Mouse (Mus musculus) hindbrain, embryonic 14.5 days (tissue): ENCODE results near the gene Mepce. TPM values are rescaled to one million over a fixed set of nuclear protein-coding genes. Genes with fewer than 3 reads are reported as not detected.

ENCODE experiments used
- ATAC-seq: fragments of 200-750 bp; cut with Nextera tagmentation; 2 replicates; pipeline ENCODE4 v1.8.0; 2017; ENCODE audit warnings: moderate number of reproducible peaks, mild to moderate bottlenecking, moderate TSS enrichment, moderate library complexity; ENCODE audit not compliant: low FRiP score
- DNase-seq: peaks from one replicate; pipeline ENCODE4 v3.0.0-alpha.2; 2015; ENCODE audit warnings: low spot score
- H3K27ac ChIP-seq: fragments of 300-500 bp; sonication (generic); 2 replicates; pipeline ENCODE4 v1.5.1; 2014; ENCODE audit warnings: mild to moderate bottlenecking, moderate library complexity
- H3K27me3 ChIP-seq: fragments of 300-500 bp; sonication (generic); 2 replicates; pipeline ENCODE4 v1.6.1; 2014; ENCODE audit warnings: mild to moderate bottlenecking, low read length, mixed read lengths; ENCODE audit not compliant: control insufficient read depth, insufficient read depth
- H3K36me3 ChIP-seq: fragments of 300-500 bp; sonication (generic); replicated peaks from 2 replicates; pipeline ENCODE4 v1.6.1; 2014; ENCODE audit not compliant: control insufficient read depth, insufficient read depth
- H3K4me1 ChIP-seq: fragments of 300-500 bp; sonication (generic); replicated peaks from 2 replicates; pipeline ENCODE4 v1.6.1; 2014; ENCODE audit warnings: antibody characterized with exemption, low read length, mixed read lengths; ENCODE audit not compliant: control insufficient read depth, insufficient read depth
- H3K4me2 ChIP-seq: fragments of 300-500 bp; sonication (generic); replicated peaks from 2 replicates; pipeline ENCODE4 v1.6.1; 2014; ENCODE audit warnings: mild to moderate bottlenecking, moderate library complexity
- H3K4me3 ChIP-seq: fragments of 300-500 bp; sonication (generic); replicated peaks from 2 replicates; pipeline ENCODE4 v1.5.1; 2014; ENCODE audit warnings: mild to moderate bottlenecking, low read length
- H3K9ac ChIP-seq: fragments of 300-500 bp; sonication (generic); 2 replicates; pipeline ENCODE4 v1.6.1; 2014
- H3K9me3 ChIP-seq: fragments of 300-500 bp; sonication (generic); 2 replicates; pipeline ENCODE4 v1.6.1; 2016; ENCODE audit warnings: low read length; ENCODE audit not compliant: control insufficient read depth
- WGBS: fragments of 180-500 bp; shearing (Covaris S2); extraction: QIAGEN DNeasy Blood & Tissue Kit; methylation state at CpG from one replicate; pipeline ENCODE4 v1.1.7; 2014; 5-methylcytosine and 5-hydroxymethylcytosine counted together
- polyA plus RNA-seq: library from polyadenylated mRNA; unstranded; fragments of >200 nt; fragmentation: Nextera tagmentation; extraction: Ambion mirVana; gene quantifications from 2 replicates; pipeline ENCODE4 v1.2.1, GENCODE M21; 2014

Mepce gene
- polyA plus RNA-seq, 1 experiment from 2014 or later, result 11.0 TPM

DNA sequence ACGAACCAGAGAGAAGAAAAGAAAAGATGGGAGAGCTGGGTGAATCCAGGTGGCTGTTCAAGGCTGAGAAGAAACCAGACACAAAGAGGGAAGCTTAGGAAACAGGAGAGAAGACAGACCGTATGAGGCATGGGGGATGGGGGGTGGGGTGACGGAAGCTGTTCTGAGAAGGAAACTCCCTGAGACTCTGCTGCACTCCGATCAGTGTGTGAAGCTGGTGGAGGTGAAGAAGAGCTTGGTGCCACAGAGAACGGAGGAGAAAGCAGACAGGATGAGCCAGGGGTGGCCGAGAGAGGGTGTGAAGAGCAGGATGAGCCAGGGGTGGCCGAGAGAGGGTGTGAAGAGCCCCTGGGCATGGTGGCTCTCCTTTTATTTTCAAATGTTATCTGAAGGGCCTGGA, 39.0 kb upstream of the Mepce start:
- 76% methylated on average over 7 of the region's 7 CpGs for WGBS
- no peaks in the 10 kb centered on the region for H3K4me1 ChIP-seq
- no peak overlapping the region for H3K27ac ChIP-seq
- no peak overlapping the region for H3K4me3 ChIP-seq
- H3K27me3 ChIP-seq, result no peaks in the 10 kb centered on the region
- H3K4me2 ChIP-seq, result no peak overlapping the region
- H3K9ac ChIP-seq, result no peak overlapping the region
- no peak for DNase-seq
- H3K36me3 ChIP-seq, result no peaks in the 10 kb centered on the region
- no peaks in the 10 kb centered on the region for H3K9me3 ChIP-seq
- no peak for ATAC-seq

DNA sequence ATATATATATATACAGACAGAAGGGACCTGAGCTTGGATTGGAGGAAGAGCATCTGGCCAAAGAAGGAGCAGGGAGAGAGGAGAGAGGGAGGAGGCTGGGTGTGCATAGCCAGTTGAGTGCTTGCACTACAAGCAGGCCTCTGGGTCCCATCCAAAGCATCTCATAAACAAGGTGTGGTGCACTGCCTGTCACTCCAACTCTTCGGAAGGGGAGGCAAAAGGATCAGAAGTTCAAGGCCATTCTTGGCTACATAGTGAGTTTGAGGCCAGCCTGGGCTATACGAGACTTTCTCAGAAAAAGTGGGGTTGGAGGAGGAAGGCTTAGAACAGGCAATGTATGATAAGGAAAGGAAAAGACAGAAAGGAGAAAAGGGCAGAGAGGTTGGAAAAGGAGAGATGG, 38.5 kb upstream of the Mepce start:
- no peak overlapping the region for H3K9ac ChIP-seq
- no peaks in the 10 kb centered on the region for H3K27me3 ChIP-seq
- no peaks in the 10 kb centered on the region for H3K4me1 ChIP-seq
- H3K27ac ChIP-seq, result no peak overlapping the region
- DNase-seq (no peak), ATAC-seq (no peak)
- no peaks in the 10 kb centered on the region for H3K36me3 ChIP-seq
- WGBS, result 91% methylated on average over 2 of the region's 2 CpGs
- H3K4me3 ChIP-seq, result no peak overlapping the region
- no peak overlapping the region for H3K4me2 ChIP-seq
- no peaks in the 10 kb centered on the region for H3K9me3 ChIP-seq

DNA sequence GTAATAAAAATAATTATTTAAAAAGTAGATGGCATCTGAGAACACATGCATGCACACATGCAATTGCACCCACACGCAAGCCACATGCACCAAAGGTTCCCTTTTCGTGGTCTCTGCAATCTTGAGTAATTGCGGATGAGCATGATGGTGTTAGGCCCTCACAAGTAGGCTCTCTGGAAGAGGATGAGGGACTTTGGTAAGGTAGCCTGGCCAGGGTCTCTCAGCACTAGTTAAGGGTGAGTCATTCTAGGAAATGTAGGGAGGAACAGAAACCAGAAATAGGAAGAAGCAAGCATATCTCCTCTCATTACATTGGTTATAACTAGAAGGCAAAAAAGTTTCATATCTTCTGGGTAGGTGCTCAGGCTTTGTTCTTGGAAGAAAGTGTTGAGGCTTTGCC, 37.6 kb upstream of the Mepce start:
- no peak for DNase-seq
- ATAC-seq, result no peak
- Histone ChIP-seq H3K27ac (no peak overlapping the region), H3K27me3 (no peaks in the 10 kb centered on the region), H3K4me3 (no peak overlapping the region), H3K9ac (no peak overlapping the region), H3K4me1 (no peaks in the 10 kb centered on the region), H3K9me3 (no peaks in the 10 kb centered on the region), H3K4me2 (no peak overlapping the region), H3K36me3 (no peaks in the 10 kb centered on the region)
- 95% methylated on average over 3 of the region's 3 CpGs for WGBS

DNA sequence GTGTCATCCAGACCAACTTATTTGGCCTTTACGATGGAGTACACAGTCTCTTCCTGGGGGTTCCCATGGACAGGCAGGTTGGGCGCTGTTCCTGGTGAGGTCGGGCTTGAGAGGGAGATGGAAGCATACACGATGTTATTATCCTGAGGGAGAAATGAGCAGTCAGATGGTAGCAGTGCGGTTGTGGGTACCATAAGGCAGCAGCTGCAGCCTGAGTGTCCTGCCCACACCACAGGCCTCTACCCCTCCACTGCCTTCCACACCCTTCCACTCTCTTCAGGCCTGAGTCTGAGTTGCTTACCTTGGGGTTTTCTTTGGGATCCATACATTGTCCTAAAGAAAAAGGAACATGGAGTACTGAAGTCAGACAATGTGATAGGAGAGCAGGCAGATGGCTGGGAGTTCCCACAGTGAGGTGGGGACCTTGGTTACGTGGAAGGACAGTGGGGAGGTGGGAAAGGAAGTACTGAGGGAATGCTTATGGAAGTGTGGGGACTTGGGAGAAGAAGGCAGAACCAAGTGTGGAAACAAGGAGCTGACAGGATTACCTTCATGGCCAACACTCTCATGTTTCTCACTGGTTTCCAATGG, 36.1 kb upstream of the Mepce start:
- WGBS, result 91% methylated on average over 6 of the region's 6 CpGs
- Histone ChIP-seq H3K27me3 (no peaks in the 10 kb centered on the region), H3K4me2 (no peak overlapping the region), H3K9ac (no peak overlapping the region), H3K4me3 (no peak overlapping the region), H3K9me3 (no peaks in the 10 kb centered on the region), H3K4me1 (no peaks in the 10 kb centered on the region), H3K36me3 (no peaks in the 10 kb centered on the region), H3K27ac (no peak overlapping the region)
- DNase-seq (no peak), ATAC-seq (no peak)

DNA sequence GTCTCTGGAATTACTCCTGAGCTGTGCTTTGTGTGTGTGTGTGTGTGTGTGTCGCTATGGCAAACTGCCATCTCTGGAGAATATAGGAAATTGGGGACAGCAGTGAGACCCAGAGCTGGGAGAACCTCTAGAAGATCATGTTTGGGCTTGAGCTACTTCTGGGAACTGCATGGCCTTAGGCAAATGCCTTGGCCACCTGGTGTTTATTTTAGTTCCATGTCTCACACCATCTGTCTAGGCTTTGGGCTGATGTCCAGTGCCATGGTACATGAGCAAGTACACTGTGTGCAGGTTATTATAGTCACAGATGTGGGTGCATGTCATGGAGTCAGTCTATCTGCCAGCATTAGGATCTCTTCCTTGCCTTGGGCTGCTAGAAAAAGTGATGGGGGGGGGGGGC, 35.1 kb upstream of the Mepce start:
- H3K4me2 ChIP-seq, result no peak overlapping the region
- WGBS, result 76% methylated on average over 1 of the region's 1 CpGs
- no peak overlapping the region for H3K4me3 ChIP-seq
- DNase-seq, result no peak
- ATAC-seq, result no peak
- H3K9me3 ChIP-seq, result no peaks in the 10 kb centered on the region
- no peaks in the 10 kb centered on the region for H3K27me3 ChIP-seq
- no peak overlapping the region for H3K9ac ChIP-seq
- H3K27ac ChIP-seq, result no peak overlapping the region
- no peaks in the 10 kb centered on the region for H3K36me3 ChIP-seq
- H3K4me1 ChIP-seq, result no peaks in the 10 kb centered on the region

DNA sequence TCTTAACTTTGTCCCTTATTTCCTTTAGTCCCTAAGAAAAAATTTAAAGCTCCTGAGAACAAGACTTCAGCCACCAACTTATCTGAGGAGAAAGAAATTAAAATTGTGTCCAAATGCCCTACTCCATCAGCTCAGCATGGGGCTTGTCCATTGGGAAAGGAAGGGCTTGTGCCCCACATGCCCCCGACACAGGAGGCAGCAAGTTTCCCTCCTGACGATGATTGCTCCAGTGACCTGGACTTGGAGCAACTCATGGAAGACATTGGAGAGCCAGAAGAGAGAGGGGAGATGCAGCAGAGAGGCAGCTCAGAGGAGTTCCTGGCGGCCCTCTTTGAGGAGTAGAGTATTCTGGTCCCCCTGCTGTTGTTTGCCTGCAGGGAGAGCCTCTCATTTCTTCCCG, 34.7 kb upstream of the Mepce start:
- DNase-seq, result no peak
- H3K4me2 ChIP-seq, result no peak overlapping the region
- no peaks in the 10 kb centered on the region for H3K27me3 ChIP-seq
- WGBS, result 70% methylated on average over 4 of the region's 4 CpGs
- no peak for ATAC-seq
- no peaks in the 10 kb centered on the region for H3K36me3 ChIP-seq
- no peak overlapping the region for H3K4me3 ChIP-seq
- no peak overlapping the region for H3K9ac ChIP-seq
- no peaks in the 10 kb centered on the region for H3K4me1 ChIP-seq
- H3K9me3 ChIP-seq, result no peaks in the 10 kb centered on the region
- H3K27ac ChIP-seq, result no peak overlapping the region

DNA sequence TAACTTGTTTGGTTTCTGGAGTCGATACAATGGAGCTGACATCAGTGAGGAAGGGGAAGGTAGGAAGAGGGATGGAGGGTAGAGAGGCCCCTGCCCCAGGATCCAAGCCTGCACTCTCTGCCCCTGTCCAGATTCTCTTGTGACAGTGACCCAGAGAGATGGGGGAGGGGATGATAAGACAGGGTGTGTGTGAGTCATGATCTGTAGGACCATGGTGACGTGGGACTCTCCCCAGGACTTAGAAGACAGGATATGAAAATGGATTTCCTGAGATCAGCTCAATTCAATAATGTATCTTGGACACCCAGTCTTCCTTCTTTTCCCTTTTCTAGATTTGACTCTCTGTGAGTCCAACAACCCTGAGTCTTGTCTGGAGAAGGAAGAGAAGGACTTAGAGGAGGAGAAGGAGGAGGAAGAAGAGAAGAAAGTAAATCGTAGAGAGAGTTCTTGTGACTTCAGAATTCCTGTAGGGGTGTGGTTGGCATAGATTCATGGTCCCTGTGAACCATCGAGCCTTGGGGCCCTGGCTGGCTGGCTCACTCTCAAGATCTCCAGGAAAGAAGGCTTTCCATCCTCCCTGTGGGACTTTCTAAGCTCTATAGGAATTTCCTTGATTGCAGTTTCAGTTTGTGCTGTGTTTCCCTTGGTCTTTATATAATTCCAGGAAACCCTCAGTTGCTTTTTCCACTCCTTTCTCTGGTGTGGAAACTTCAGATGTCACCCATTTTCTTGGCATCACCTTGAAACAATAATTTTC, 30.2 kb upstream of the Mepce start:
- Histone ChIP-seq H3K9ac (no peak overlapping the region), H3K36me3 (no peaks in the 10 kb centered on the region), H3K4me3 (no peak overlapping the region), H3K9me3 (no peaks in the 10 kb centered on the region), H3K4me1 (no peaks in the 10 kb centered on the region), H3K4me2 (no peak overlapping the region), H3K27ac (no peak overlapping the region), H3K27me3 (no peaks in the 10 kb centered on the region)
- ATAC-seq (no peak), DNase-seq (no peak)
- WGBS, result 84% methylated on average over 4 of the region's 4 CpGs

DNA sequence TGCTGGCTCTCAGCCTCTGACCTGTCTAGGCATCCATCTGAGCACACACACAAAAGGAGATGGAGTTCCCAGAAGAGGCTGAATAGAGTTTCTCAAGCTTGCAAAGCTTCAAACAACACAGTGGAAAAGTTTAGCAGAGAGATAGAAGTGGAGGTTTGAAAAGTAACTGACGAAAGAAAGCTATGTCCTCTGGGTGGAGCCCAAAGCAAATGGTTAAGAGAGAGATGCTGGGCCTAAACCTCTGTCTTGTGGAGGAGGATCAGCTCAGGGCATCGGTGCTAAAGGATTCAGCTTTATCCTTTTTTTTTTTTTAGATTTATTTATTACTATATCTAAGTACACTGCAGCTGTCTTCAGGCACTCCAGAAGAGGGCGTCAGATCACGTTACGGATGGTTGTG, 20.9 kb upstream of the Mepce start:
- 83% methylated on average over 5 of the region's 5 CpGs for WGBS

DNA sequence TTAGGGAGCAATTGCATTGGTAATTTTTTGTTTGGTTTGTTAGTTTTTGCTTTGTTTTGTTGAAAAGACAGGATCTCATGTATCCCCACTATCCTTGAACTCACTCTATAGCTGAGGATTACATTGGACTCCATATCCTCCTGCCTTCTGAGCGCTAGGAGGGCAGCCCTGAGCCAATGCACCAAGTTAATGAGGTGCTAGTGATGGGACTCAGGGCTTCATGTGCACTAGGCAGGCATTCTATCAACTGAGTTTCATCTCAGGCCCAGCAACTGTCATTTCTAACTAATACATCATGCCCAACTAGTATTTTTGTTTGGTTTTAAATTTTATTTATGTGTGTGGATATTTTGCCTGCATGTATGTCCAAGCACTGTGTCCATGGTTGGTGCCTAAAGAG, 18.7 kb upstream of the Mepce start:
- no peak for ATAC-seq
- H3K27me3 ChIP-seq, result no peaks in the 10 kb centered on the region
- 83% methylated on average over 1 of the region's 1 CpGs for WGBS

More for the DNA sequence above, 20.9 kb upstream of the Mepce start:
- Histone ChIP-seq H3K9ac (no peak overlapping the region), H3K27me3 (no peaks in the 10 kb centered on the region), H3K36me3 (no peaks in the 10 kb centered on the region), H3K4me2 (no peak overlapping the region), H3K9me3 (no peaks in the 10 kb centered on the region), H3K27ac (no peak overlapping the region), H3K4me1 (no peaks in the 10 kb centered on the region), H3K4me3 (no peak overlapping the region)
- no peak for DNase-seq
- ATAC-seq, result no peak

More for the DNA sequence above, 18.7 kb upstream of the Mepce start:
- no peak overlapping the region for H3K27ac ChIP-seq
- H3K9me3 ChIP-seq, result no peaks in the 10 kb centered on the region
- no peak overlapping the region for H3K4me3 ChIP-seq
- H3K4me1 ChIP-seq, result no peaks in the 10 kb centered on the region
- H3K4me2 ChIP-seq, result no peak overlapping the region
- DNase-seq, result no peak
- no peak overlapping the region for H3K9ac ChIP-seq
- H3K36me3 ChIP-seq, result no peaks in the 10 kb centered on the region
